Mouse (Mus musculus) intestine, embryonic 14.5 days (tissue): ENCODE results near the gene Nav2. TPM values are rescaled to one million over a fixed set of nuclear protein-coding genes. Genes with fewer than 3 reads are reported as not detected.

ENCODE experiments used
- ATAC-seq: fragments of 200-750 bp; cut with Nextera tagmentation; replicated peaks from 2 replicates; pipeline ENCODE4 v1.8.0; 2017; ENCODE audit warnings: low read depth, moderate number of reproducible peaks, moderate TSS enrichment, moderate library complexity; ENCODE audit not compliant: low FRiP score, low TSS enrichment
- DNase-seq: peaks from one replicate; pipeline ENCODE4 v3.0.0-alpha.2; 2018; ENCODE audit warnings: low spot score
- H3K27ac ChIP-seq: fragments of 300-500 bp; sonication (generic); 2 replicates; pipeline ENCODE4 v1.5.1; 2014; ENCODE audit warnings: low read depth, mild to moderate bottlenecking, control low read depth
- H3K27me3 ChIP-seq: fragments of 300-500 bp; sonication (generic); replicated peaks from 2 replicates; pipeline ENCODE4 v1.6.1; 2014; ENCODE audit warnings: low read length, control low read depth; ENCODE audit not compliant: control insufficient read depth, insufficient read depth
- H3K36me3 ChIP-seq: fragments of 300-500 bp; sonication (generic); 2 replicates; pipeline ENCODE4 v1.6.1; 2014; ENCODE audit warnings: low read length, control low read depth; ENCODE audit not compliant: control insufficient read depth, insufficient read depth
- H3K4me1 ChIP-seq: fragments of 300-500 bp; sonication (generic); replicated peaks from 2 replicates; pipeline ENCODE4 v1.6.1; 2014; ENCODE audit warnings: low read length, control low read depth, mixed read lengths; ENCODE audit not compliant: control insufficient read depth, insufficient read depth
- H3K4me2 ChIP-seq: fragments of 300-500 bp; sonication (generic); 2 replicates; pipeline ENCODE4 v1.6.1; 2014; ENCODE audit warnings: low read length
- H3K4me3 ChIP-seq: fragments of 300-500 bp; sonication (generic); 2 replicates; pipeline ENCODE4 v1.5.1; 2014; ENCODE audit warnings: low read depth, low read length, control low read depth, mixed read lengths
- H3K9ac ChIP-seq: fragments of 300-500 bp; sonication (generic); 2 replicates; pipeline ENCODE4 v1.6.1; 2014; ENCODE audit warnings: mild to moderate bottlenecking, low read length
- H3K9me3 ChIP-seq: fragments of 300-500 bp; sonication (generic); 2 replicates; pipeline ENCODE4 v1.6.1; 2016; ENCODE audit warnings: low read length, control low read depth; ENCODE audit not compliant: control insufficient read depth
- WGBS: fragments of 180-500 bp; shearing (Covaris S2); extraction: QIAGEN DNeasy Blood & Tissue Kit; methylation state at CpG from one replicate; pipeline ENCODE4 v1.1.7; 2014; 5-methylcytosine and 5-hydroxymethylcytosine counted together
- polyA plus RNA-seq: library from polyadenylated mRNA; unstranded; fragments of >200 nt; fragmentation: Nextera tagmentation; extraction: Ambion mirVana; gene quantifications from 2 replicates; pipeline ENCODE4 v1.2.1, GENCODE M21; 2014

The Nav2 gene
- polyA plus RNA-seq, 1 experiment from 2014 or later: 31.5 TPM

GRCm38 (mm10) chr7:49257234-49257906 is 348.9 kb downstream of the Nav2 start:
- Histone ChIP-seq H3K27me3 (no peaks in the 10 kb centered on the region), H3K36me3 (no peaks in the 10 kb centered on the region)
- 75% methylated on average over 13 of the region's 13 CpGs for WGBS

GRCm38 (mm10) chr7:49258088-49258487 is 349.6 kb downstream of the Nav2 start:
- no peak for ATAC-seq
- Histone ChIP-seq H3K9me3 (no peaks in the 10 kb centered on the region), H3K4me1 (no peaks in the 10 kb centered on the region), H3K4me3 (no peak overlapping the region), H3K9ac (no peak overlapping the region), H3K27ac (no peak overlapping the region), H3K4me2 (no peak overlapping the region), H3K27me3 (no peaks in the 10 kb centered on the region), H3K36me3 (no peaks in the 10 kb centered on the region)
- WGBS: 74% methylated on average over 6 of the region's 6 CpGs
- DNase-seq: no peak

More at GRCm38 (mm10) chr7:49257234-49257906, 348.9 kb downstream of the Nav2 start:
- no peak overlapping the region for H3K4me3 ChIP-seq
- H3K4me2 ChIP-seq: no peak overlapping the region
- ATAC-seq (no peak), DNase-seq (no peak)
- H3K9ac ChIP-seq: no peak overlapping the region
- H3K27ac ChIP-seq: no peak overlapping the region
- H3K4me1 ChIP-seq: no peaks in the 10 kb centered on the region
- H3K9me3 ChIP-seq: no peaks in the 10 kb centered on the region

- no peak overlapping the region for H3K4me3 ChIP-seq
- 74% methylated on average over 13 of the region's 13 CpGs for WGBS
- DNase-seq (no peak), ATAC-seq (no peak)
- no peaks in the 10 kb centered on the region for H3K27me3 ChIP-seq
- no peaks in the 10 kb centered on the region for H3K4me1 ChIP-seq
- no peak overlapping the region for H3K27ac ChIP-seq
- no peaks in the 10 kb centered on the region for H3K36me3 ChIP-seq
- no peak overlapping the region for H3K9ac ChIP-seq
- H3K4me2 ChIP-seq: no peak overlapping the region
- no peaks in the 10 kb centered on the region for H3K9me3 ChIP-seq
Measured at GRCm38 (mm10) chr7:49261941-49262511, 353.5 kb downstream of the Nav2 start.

DNA sequence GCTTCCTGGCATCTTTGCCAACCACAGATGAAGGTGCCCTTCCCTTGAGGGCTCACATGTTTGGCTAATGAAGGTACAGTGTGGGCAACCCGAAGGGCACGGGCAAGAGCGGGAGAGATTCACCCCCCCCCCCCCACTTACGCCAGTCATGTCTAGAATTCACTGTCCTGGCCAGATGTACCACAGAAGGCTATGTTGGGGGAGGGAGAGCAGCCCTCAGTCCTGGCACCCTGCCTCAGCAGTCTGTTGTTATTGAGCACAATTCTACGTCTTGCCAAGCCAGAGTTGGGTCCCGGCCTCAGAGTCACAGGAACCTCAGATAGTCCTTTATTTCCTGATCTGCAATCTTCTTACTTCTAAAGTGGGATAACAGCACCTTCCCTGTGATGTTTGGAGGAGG is 357.9 kb downstream of the Nav2 start:
- H3K9ac ChIP-seq: no peak overlapping the region
- no peak for ATAC-seq
- H3K36me3 ChIP-seq: no peaks in the 10 kb centered on the region
- H3K27ac ChIP-seq: no peak overlapping the region
- no peaks in the 10 kb centered on the region for H3K27me3 ChIP-seq
- H3K4me3 ChIP-seq: no peak overlapping the region
- no peak for DNase-seq
- H3K4me1 ChIP-seq: no peaks in the 10 kb centered on the region
- WGBS: 87% methylated on average over 6 of the region's 6 CpGs
- H3K9me3 ChIP-seq: no peaks in the 10 kb centered on the region
- no peak overlapping the region for H3K4me2 ChIP-seq

DNA sequence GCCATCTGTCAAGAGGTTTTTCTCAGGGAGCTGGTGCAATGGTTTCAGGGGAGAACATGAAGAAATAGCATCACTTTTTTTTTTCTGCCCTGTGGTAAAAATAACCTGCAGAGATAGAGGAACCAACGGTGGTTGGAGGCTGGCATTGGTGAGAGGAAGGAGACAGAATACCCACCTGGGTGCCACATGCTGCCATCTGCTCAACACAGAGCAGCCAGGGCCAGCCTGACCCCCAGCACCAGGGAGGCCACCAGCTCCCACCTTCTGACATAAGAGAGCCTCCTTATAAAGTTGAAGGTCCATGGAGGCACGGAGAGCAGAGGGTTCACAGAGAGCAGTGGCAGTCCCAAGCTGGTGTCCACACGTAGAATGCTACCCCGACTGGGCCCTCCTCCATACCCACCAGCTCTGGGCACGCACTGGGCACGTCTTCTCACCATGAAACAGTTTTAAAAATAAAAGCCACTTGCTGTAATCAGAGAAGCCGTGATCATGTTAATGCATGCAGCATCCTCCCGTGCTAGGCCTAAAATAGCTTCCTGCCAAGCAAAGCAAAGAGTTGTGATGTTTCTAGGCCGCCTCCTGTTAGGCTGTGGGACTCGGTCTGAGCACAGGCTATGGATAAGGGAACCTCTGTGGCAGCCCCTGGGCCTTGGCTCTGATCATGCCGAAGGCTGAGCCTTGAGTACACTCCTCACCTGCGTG is 359.3 kb downstream of the Nav2 start:
- Histone ChIP-seq H3K9ac (no peak overlapping the region), H3K36me3 (no peaks in the 10 kb centered on the region), H3K4me1 (0 out of 2 replicates have a peak, but pooled peaks cover 3% of the 10 kb centered on the region), H3K27ac (no peak overlapping the region), H3K4me2 (no peak overlapping the region), H3K9me3 (no peaks in the 10 kb centered on the region), H3K4me3 (no peak overlapping the region), H3K27me3 (no peaks in the 10 kb centered on the region)
- DNase-seq: no peak
- ATAC-seq: no peak
- 82% methylated on average over 12 of the region's 12 CpGs for WGBS

- Histone ChIP-seq H3K4me1 (0 out of 2 replicates have a peak, but pooled peaks cover 4% of the 10 kb centered on the region), H3K36me3 (no peaks in the 10 kb centered on the region), H3K4me2 (no peak overlapping the region), H3K9me3 (no peaks in the 10 kb centered on the region), H3K27ac (no peak overlapping the region), H3K9ac (no peak overlapping the region), H3K4me3 (no peak overlapping the region), H3K27me3 (no peaks in the 10 kb centered on the region)
- no peak for ATAC-seq
- no peak for DNase-seq
- 84% methylated on average over 9 of the region's 9 CpGs for WGBS
Measured at GRCm38 (mm10) chr7:49268401-49268921, 359.9 kb downstream of the Nav2 start.

GRCm38 (mm10) chr7:49270855-49271254 is 362.3 kb downstream of the Nav2 start:
- no peak for ATAC-seq
- no peak for DNase-seq
- H3K4me2 ChIP-seq: no peak overlapping the region
- H3K4me1 ChIP-seq: 0 out of 2 replicates have a peak, but pooled peaks cover 4% of the 10 kb centered on the region
- no peak overlapping the region for H3K4me3 ChIP-seq
- H3K27me3 ChIP-seq: no peaks in the 10 kb centered on the region
- no peaks in the 10 kb centered on the region for H3K36me3 ChIP-seq
- no peak overlapping the region for H3K27ac ChIP-seq
- H3K9ac ChIP-seq: no peak overlapping the region
- WGBS: 83% methylated on average over 11 of the region's 11 CpGs
- no peaks in the 10 kb centered on the region for H3K9me3 ChIP-seq

GRCm38 (mm10) chr7:49272445-49273439 is 364.2 kb downstream of the Nav2 start:
- no peak overlapping the region for H3K4me2 ChIP-seq
- H3K27ac ChIP-seq: no peak overlapping the region
- H3K4me3 ChIP-seq: no peak overlapping the region
- no peak overlapping the region for H3K9ac ChIP-seq
- WGBS: 25% methylated on average over 16 of the region's 16 CpGs
- peak; percentile 90 for DNase-seq
- no peaks in the 10 kb centered on the region for H3K27me3 ChIP-seq
- H3K36me3 ChIP-seq: no peaks in the 10 kb centered on the region
- peak; percentile 56; the same call in 1 of the 2 replicates for ATAC-seq
- H3K4me1 ChIP-seq: 0 out of 2 replicates have a peak, but pooled peaks cover 4% of the 10 kb centered on the region
- no peaks in the 10 kb centered on the region for H3K9me3 ChIP-seq
